Mouse (Mus musculus): ENCODE data around the gene Armc7. TPM values are rescaled to one million over a fixed set of nuclear protein-coding genes. Genes with fewer than 3 reads are reported as not detected.
A peak's percentile ranks its signal among the peaks of the same experiment; 100 is the strongest.
"Not testable (repeated sequence)": the region's sequence is repeated elsewhere in the genome, so short reads cannot be mapped to it uniquely, and the experiment has no call there.

Gene Armc7
- polyA plus RNA-seq, 1 experiment from 2014 or later, result 6.9 TPM

- 93% methylated on average over 9 of the region's 9 CpGs for whole genome bisulfite sequencing
- H3K4me2 ChIP-seq, result no peak within 1 kb of the TSS
- H3K27me3 ChIP-seq (replicated peaks), result peaks cover 12% of the 10 kb centered on the region; the same call in 1 of the 2 replicates
- no peak within 1 kb of the TSS for H3K27ac ChIP-seq (replicated peaks)
- no peak within 1 kb of the TSS for H3K4me3 ChIP-seq
- no peaks in the 10 kb centered on the region for H3K36me3 ChIP-seq
- no peak within 1 kb of the TSS; the same call in 1 of the 2 replicates for H3K9ac ChIP-seq
- ATAC-seq (ENCODE audit: extremely low read depth, insufficient number of reproducible peaks, low FRiP score, low TSS enrichment), result no peak
- H3K9me3 ChIP-seq, result peaks cover 6% of the 10 kb centered on the region; the same call in 1 of the 2 replicates
- peaks cover 14% of the 10 kb centered on the region for H3K4me1 ChIP-seq
Measured at GRCm38 (mm10) chr11:115439906-115440595, 35.4 kb upstream of the Armc7 start, which contains the start of gene Trim80. Gene Trim80 (plus strand): TSS chr11:115440545.

GRCm38 (mm10) chr11:115441417-115441816 lies 34.0 kb upstream of the Armc7 start:
- no peak overlapping the region for H3K27ac ChIP-seq (replicated peaks)
- H3K9me3 ChIP-seq, result peaks cover 6% of the 10 kb centered on the region; the same call in 1 of the 2 replicates
- no peaks in the 10 kb centered on the region for H3K36me3 ChIP-seq
- peaks cover 4% of the 10 kb centered on the region for H3K4me1 ChIP-seq
- no peak for ATAC-seq (ENCODE audit: extremely low read depth, insufficient number of reproducible peaks, low FRiP score, low TSS enrichment)
- H3K27me3 ChIP-seq (replicated peaks), result peaks cover 16% of the 10 kb centered on the region; the same call in 1 of the 2 replicates
- WGBS, result 36% methylated on average over 15 of the region's 15 CpGs
- H3K9ac ChIP-seq, result no peak overlapping the region; the same call in 1 of the 2 replicates
- no peak overlapping the region for H3K4me2 ChIP-seq
- no peak overlapping the region for H3K4me3 ChIP-seq

- no peak for ATAC-seq (ENCODE audit: extremely low read depth, insufficient number of reproducible peaks, low FRiP score, low TSS enrichment)
Measured at GRCm38 (mm10) chr11:115446906-115447305, 28.6 kb upstream of the Armc7 start.

GRCm38 (mm10) chr11:115447321-115447885 lies 28.1 kb upstream of the Armc7 start:
- 73% methylated on average over 11 of the region's 11 CpGs for WGBS
- Histone ChIP-seq H3K36me3 (no peaks in the 10 kb centered on the region), H3K4me3 (no peak overlapping the region), H3K4me1 (peaks cover 24% of the 10 kb centered on the region), H3K9ac (no peak overlapping the region; the same call in 1 of the 2 replicates), H3K4me2 (peak overlapping the region; percentile 37), H3K27ac (replicated peaks) (peak overlapping the region; percentile 75), H3K27me3 (replicated peaks) (peaks cover 4% of the 10 kb centered on the region; the same call in 1 of the 2 replicates), H3K9me3 (no peaks in the 10 kb centered on the region)
- no peak for ATAC-seq (ENCODE audit: extremely low read depth, insufficient number of reproducible peaks, low FRiP score, low TSS enrichment)

More at GRCm38 (mm10) chr11:115446906-115447305, 28.6 kb upstream of the Armc7 start:
- Histone ChIP-seq H3K27ac (replicated peaks) (peak overlapping the region; percentile 75), H3K9me3 (no peaks in the 10 kb centered on the region), H3K4me3 (no peak overlapping the region), H3K4me2 (peak overlapping the region; percentile 37), H3K9ac (peak overlapping the region; percentile 59), H3K4me1 (peaks cover 24% of the 10 kb centered on the region), H3K36me3 (no peaks in the 10 kb centered on the region), H3K27me3 (replicated peaks) (peaks cover 9% of the 10 kb centered on the region; the same call in 1 of the 2 replicates)
- WGBS, result 5% methylated on average over 3 of the region's 3 CpGs

GRCm38 (mm10) chr11:115448075-115448474 lies 27.4 kb upstream of the Armc7 start:
- H3K9me3 ChIP-seq, result no peaks in the 10 kb centered on the region
- H3K4me3 ChIP-seq, result no peak overlapping the region
- ATAC-seq (ENCODE audit: extremely low read depth, insufficient number of reproducible peaks, low FRiP score, low TSS enrichment), result no peak
- H3K4me1 ChIP-seq, result peaks cover 24% of the 10 kb centered on the region
- peaks cover 4% of the 10 kb centered on the region; the same call in 1 of the 2 replicates for H3K27me3 ChIP-seq (replicated peaks)
- H3K36me3 ChIP-seq, result no peaks in the 10 kb centered on the region
- no peak overlapping the region for H3K27ac ChIP-seq (replicated peaks)
- whole genome bisulfite sequencing, result 85% methylated on average over 16 of the region's 16 CpGs
- no peak overlapping the region for H3K9ac ChIP-seq
- H3K4me2 ChIP-seq, result no peak overlapping the region

- Histone ChIP-seq H3K9ac (no peak overlapping the region), H3K9me3 (no peaks in the 10 kb centered on the region), H3K27ac (replicated peaks) (no peak overlapping the region), H3K36me3 (no peaks in the 10 kb centered on the region), H3K4me3 (no peak overlapping the region), H3K27me3 (replicated peaks) (peaks cover 4% of the 10 kb centered on the region; the same call in 1 of the 2 replicates), H3K4me1 (peaks cover 24% of the 10 kb centered on the region), H3K4me2 (no peak overlapping the region)
- ATAC-seq (ENCODE audit: extremely low read depth, insufficient number of reproducible peaks, low FRiP score, low TSS enrichment), result no peak
- 55% methylated on average over 7 of the region's 7 CpGs for WGBS
Measured at GRCm38 (mm10) chr11:115448998-115449397, 26.5 kb upstream of the Armc7 start.

- no peak for ATAC-seq (ENCODE audit: extremely low read depth, insufficient number of reproducible peaks, low FRiP score, low TSS enrichment)
- Histone ChIP-seq H3K4me1 (peaks cover 24% of the 10 kb centered on the region), H3K36me3 (no peaks in the 10 kb centered on the region), H3K4me3 (no peak overlapping the region), H3K9me3 (no peaks in the 10 kb centered on the region), H3K27ac (replicated peaks) (no peak overlapping the region), H3K4me2 (no peak overlapping the region), H3K9ac (no peak overlapping the region), H3K27me3 (replicated peaks) (peaks cover 3% of the 10 kb centered on the region; the same call in 1 of the 2 replicates)
- WGBS, result 86% methylated on average over 7 of the region's 7 CpGs
Measured at GRCm38 (mm10) chr11:115450176-115450575, 25.3 kb upstream of the Armc7 start.

- Histone ChIP-seq H3K9me3 (no peaks in the 10 kb centered on the region), H3K9ac (no peak overlapping the region), H3K36me3 (no peaks in the 10 kb centered on the region), H3K4me1 (peaks cover 18% of the 10 kb centered on the region), H3K4me3 (no peak overlapping the region), H3K4me2 (no peak overlapping the region), H3K27me3 (replicated peaks) (no peaks in the 10 kb centered on the region), H3K27ac (replicated peaks) (no peak overlapping the region)
- no peak for ATAC-seq (ENCODE audit: extremely low read depth, insufficient number of reproducible peaks, low FRiP score, low TSS enrichment)
- 82% methylated on average over 8 of the region's 8 CpGs for WGBS
Measured at GRCm38 (mm10) chr11:115451781-115452241, 23.7 kb upstream of the Armc7 start.

GRCm38 (mm10) chr11:115452281-115452860 lies 23.1 kb upstream of the Armc7 start:
- Histone ChIP-seq H3K9ac (no peak overlapping the region), H3K9me3 (no peaks in the 10 kb centered on the region), H3K4me1 (peaks cover 18% of the 10 kb centered on the region), H3K4me2 (no peak overlapping the region), H3K36me3 (no peaks in the 10 kb centered on the region), H3K4me3 (no peak overlapping the region), H3K27ac (replicated peaks) (no peak overlapping the region), H3K27me3 (replicated peaks) (no peaks in the 10 kb centered on the region)
- WGBS, result 80% methylated on average over 7 of the region's 7 CpGs
- no peak for ATAC-seq (ENCODE audit: extremely low read depth, insufficient number of reproducible peaks, low FRiP score, low TSS enrichment)

- Histone ChIP-seq H3K27ac (replicated peaks) (no peak overlapping the region), H3K4me2 (no peak overlapping the region), H3K27me3 (replicated peaks) (no peaks in the 10 kb centered on the region), H3K9ac (no peak overlapping the region), H3K4me3 (no peak overlapping the region), H3K9me3 (no peaks in the 10 kb centered on the region), H3K36me3 (no peaks in the 10 kb centered on the region), H3K4me1 (peaks cover 19% of the 10 kb centered on the region)
- no peak for ATAC-seq (ENCODE audit: extremely low read depth, insufficient number of reproducible peaks, low FRiP score, low TSS enrichment)
- WGBS, result 54% methylated on average over 4 of the region's 4 CpGs
Measured at GRCm38 (mm10) chr11:115453306-115453705, 22.2 kb upstream of the Armc7 start.

- not testable (repeated sequence) for H3K9me3 ChIP-seq; H3K27me3 ChIP-seq (replicated peaks); ATAC-seq (ENCODE audit: extremely low read depth, insufficient number of reproducible peaks, low FRiP score, low TSS enrichment); H3K4me2 ChIP-seq; H3K9ac ChIP-seq; H3K36me3 ChIP-seq; H3K4me3 ChIP-seq; H3K27ac ChIP-seq (replicated peaks)
- 86% methylated on average over 6 of the region's 6 CpGs for WGBS
- peaks cover 11% of the 10 kb centered on the region for H3K4me1 ChIP-seq
Measured at GRCm38 (mm10) chr11:115454822-115455221, 20.6 kb upstream of the Armc7 start.
